Mouse (Mus musculus) B cell, adult 62 days (primary cell): ENCODE data around the gene Hand1. TPM values are rescaled to one million over a fixed set of nuclear protein-coding genes. Genes with fewer than 3 reads are reported as not detected.

Experiments used
- total RNA-seq: library from RNA; stranded (reverse); gene quantifications from 4 replicates; pipeline ENCODE4 v1.2.4, GENCODE M21; 2023

The Hand1 gene
- not detected in 4 replicates for total RNA-seq

GRCm38 (mm10) chr11:57832552-57833201 lies at the start of gene Hand1:
Hand1 (minus strand) TSS chr11:57832818.

GRCm38 (mm10) chr11:57800971-57801765 lies 31.4 kb downstream of the Hand1 start, which contains the start of gene Sap30l:
Sap30l (plus strand) TSS chr11:57801637.

Other genes with a start within 250 kb of the Hand1 start
- gene Galnt10, start 187.4 kb downstream of the Hand1 start, total RNA-seq: 25.0 to 31.4 TPM (median 26.5 TPM) in 4 replicates
- gene Sap30l, start 31.2 kb downstream of the Hand1 start, total RNA-seq: 19.8 to 25.9 TPM (median 22.3 TPM) in 4 replicates
- gene Larp1, start 176.2 kb upstream of the Hand1 start, total RNA-seq: 105 to 120 TPM (median 109 TPM) in 4 replicates